Mouse (Mus musculus): ENCODE measurements around the gene Trim31.

GRCm38 (mm10) chr17:36851627-36852026 lies 46.3 kb upstream of the Trim31 start:
- TF ChIP-seq CTCF (IDR thresholded peaks at IDR 0.05; ENCODE audit: low read depth) (no peak), EP300 (IDR thresholded peaks at IDR 0.05; ENCODE audit: low read depth) (no peak)

All from liver, embryonic 14.5 days (tissue).